Mouse (Mus musculus) cerebellum, postnatal 25 days (tissue): ENCODE measurements at regions not wholly inside any gene's neighbourhood (a gene's known extent, or its start where the extent isn't known, plus 50 kb on each side); places are given as distances from the start of the nearest gene placed in this dataset.

Source experiments
- DNase-seq, 2 experiments: peaks; one replicate each; pipeline ENCODE4 v3.0.0; 2021; ENCODE audit warnings: mixed read lengths in 2 of 2

DNA sequence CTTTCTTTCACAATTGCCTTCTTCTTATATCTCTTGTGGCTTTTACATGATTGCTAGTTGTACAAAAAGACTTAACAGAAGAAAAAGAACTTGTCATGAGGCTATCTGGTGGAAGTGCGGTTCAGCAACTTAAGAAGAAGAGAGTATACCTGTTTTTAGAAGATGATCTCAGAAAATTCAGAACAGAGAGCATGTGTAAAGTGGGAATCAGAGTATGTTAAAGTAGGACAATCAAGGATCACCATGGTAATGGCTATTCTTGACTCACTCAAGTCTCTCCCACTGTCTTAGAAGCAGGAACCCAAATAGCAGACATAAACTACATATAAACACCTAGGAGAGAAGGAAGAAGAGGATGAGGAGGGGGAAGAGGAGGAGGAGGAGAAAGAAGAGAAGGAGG is 857.9 kb upstream of the Nr2f1 start:
- DNase-seq: no peak

DNA sequence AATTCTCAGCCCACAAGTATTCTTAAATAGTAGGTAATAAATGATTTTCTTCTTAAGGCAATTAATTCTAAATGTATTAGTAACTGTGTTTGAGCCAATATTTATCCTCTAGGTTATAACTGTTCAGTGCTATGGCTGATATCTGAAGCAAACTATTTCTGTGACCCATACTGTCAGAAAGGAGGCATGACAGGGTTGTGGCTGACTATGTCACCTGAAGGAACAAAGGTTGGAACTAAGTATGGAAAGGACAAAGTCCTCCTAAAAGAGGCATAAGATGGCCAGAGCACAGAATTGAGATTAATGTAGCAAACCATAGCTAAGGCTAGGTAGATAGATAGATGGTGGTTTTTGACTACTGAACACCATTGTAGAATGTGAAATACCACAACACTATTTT is 854.9 kb upstream of the Nr2f1 start:
- no peak for DNase-seq

DNA sequence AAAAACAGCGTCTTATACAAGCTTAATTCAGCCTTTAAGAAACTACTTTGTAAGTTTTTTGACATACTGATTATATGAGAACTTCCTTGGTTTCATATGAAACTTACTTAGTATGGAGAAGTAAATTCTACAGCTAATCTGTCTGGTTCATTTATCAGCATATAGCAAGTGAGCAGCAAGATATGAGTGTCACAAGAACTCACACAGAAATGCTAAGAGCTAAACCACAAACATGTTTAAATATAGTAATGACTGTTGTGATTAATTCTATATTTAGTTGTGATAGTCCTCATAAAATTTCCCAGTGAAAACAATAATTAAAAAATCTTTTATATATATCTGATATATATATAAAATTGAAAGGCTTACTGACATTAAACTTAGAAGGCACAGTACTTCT is 853.9 kb upstream of the Nr2f1 start:
- DNase-seq: no peak

DNA sequence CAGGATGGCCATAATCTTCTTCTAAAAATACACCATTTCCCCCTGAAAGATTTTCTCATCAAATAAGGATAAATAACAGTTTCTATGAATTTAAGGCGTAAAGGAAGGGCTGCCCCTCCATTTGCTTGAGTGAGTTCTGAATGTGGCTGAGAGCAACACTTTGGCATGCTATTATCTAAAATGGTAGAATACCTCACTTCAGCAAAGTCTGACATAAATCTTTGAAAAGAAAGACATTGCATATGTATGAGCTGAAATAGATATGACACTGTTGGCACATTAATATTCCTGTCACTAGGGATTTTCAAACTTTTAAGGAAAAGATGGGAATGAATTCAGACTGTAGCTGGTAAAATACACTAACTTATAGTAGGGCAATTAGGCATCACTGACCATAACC is 847.7 kb upstream of the Nr2f1 start:
- DNase-seq: no peak

DNA sequence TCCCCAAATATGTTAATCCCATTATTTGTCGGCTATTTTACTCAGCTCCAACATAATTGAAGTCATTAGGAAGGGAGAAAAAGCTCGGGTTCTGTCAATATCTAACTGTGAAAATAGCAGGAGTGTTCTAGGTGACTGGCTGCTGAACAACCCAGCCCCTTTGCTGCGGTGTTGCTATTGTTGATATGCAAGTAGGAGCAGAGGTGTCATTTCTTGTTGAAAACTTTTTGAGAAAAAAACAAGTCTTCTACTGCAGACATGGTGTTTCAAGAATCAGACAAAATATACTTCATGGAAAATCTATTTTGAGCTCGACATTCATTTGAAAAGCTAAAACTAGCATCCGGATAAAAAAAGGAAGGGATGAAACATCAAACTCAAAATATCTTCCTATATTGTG is 845.1 kb upstream of the Nr2f1 start:
- DNase-seq: no peak

DNA sequence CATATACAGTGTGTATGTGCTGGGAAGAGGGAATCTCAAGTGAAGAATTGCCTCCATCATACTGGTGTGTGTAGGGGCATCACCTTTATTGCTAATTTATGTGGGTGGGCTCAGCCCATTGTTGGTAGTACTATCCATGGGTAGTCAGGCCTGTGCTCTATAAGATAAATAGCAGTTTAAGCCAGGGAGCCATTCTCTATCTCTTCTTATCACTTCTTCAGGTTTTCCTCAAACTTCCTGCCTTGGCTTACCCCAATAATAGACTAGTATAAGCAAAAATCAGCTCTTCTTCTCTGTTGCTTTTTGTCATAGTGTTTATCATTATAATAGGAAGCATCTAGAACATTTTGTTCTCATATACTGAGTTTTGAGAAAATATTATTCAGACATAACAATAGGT is 838.3 kb upstream of the Nr2f1 start:
- DNase-seq: no peak

DNA sequence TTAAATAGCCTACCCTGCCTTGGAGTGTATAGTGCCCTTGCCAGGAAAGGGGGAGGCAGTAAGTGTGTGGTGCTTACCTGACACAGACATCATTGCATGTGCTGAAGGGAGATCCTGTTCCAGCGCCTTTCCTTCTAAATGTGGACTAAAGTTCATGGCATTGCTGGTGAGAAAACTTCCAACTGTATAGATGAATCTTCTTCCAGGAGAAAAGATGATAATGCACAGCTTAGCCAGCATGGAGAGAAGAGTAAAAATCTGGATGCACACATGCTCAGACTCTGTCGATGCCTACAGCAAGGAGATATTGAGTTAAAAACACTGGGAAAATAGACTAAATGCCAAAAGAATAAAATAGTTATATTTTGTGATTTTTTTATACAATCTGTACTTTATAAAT is 835.7 kb upstream of the Nr2f1 start:
- no peak for DNase-seq

DNA sequence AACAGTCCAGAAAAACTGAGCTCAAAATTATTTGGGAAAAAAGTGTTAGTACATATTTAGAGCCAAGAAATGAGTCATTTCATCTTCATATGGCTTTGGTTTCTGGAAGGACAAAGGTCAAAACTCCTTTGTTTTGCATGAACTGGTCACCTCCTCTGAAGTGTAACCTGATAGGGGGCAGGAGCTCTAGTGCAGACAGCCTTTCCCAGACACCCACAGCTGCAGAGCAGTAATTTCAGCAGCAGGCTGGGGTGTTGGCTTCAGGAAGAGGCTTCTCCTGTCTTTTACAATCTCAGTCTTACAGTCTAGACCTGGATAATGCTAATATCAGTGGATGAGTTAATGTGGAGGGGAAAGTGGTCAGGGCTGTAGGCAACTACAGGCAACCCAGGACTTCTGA is 830.4 kb upstream of the Nr2f1 start:
- DNase-seq: no peak

DNA sequence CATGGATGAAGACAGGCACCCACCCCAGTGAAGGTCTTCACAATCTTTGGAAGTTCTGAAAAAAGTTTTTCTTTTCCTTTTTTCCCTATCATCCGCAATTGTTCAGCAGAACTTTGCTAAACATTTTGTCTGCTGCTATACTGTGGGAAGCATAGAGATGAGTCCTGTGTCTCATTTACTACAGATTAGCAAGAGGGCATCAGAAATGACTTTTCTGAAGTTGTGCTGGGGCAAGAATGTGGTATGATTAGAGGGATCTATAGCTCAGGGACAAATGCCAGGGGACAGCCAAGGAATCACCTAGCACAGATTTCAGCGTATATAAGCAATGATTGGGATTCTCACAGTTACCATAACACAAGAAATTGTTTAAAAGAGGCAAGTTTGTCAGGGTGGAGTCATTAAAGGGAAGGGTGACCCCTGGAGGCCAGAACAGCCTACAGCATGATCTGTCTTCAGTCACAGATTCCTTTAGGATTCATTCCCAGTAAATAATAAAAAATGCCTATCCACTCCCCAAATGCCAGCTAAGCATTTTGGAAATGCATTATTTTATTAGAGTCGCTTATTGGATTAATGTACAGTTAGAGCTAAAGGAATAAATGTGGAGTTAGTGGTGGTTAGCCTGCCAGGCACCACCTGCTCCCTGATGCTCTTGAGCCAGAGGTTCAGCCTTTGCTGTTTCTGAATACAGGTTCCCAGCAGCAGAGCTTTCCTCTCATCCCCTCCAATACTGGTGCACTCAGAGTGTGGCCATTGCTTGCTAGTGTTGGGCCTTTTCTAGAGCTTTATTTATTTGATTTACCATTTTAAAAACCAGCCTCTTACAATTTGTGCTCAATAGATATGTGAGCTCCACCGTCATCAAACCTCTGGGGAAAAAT is 828.6 kb upstream of the Nr2f1 start:
- peak; percentile 10 to 37 for DNase-seq

DNA sequence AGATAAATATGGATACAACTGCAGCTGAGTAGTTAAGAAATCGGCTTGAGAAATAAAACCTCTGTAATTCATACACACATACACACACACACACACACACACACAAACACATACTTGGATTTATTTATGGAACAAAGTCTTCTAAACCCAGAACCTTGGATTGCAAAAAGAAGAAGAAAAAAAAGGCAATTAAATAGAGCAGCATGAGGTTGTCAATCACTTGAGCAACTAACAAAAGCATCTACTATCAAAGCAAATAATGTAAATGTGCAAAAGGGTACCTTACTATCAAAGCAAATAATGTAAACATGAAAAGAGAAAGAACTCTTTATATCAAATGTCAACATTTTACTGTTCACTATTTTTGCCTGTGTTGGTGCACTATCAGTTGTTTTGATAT is 826.1 kb upstream of the Nr2f1 start:
- no peak for DNase-seq

DNA sequence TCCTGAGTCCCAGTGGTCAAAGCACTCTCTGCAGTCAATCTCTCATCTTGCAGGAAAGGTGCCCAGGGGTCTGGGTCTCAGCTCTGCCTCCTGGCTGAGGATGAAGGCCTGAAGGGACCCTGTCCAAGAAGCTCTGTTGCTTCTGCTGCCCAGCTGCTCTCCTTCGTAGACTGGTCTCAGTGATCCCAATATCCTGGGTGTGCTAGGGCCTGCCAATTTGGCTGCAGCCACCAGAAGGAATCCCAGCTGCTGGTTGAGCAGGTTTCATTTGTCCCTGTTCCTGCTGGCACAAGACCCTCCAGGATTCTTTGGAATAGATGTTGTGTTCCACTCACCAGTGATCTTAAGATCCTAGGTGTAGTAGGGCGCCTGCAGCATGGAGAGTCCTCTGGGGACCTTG is 818.5 kb upstream of the Nr2f1 start:
- DNase-seq: no peak

DNA sequence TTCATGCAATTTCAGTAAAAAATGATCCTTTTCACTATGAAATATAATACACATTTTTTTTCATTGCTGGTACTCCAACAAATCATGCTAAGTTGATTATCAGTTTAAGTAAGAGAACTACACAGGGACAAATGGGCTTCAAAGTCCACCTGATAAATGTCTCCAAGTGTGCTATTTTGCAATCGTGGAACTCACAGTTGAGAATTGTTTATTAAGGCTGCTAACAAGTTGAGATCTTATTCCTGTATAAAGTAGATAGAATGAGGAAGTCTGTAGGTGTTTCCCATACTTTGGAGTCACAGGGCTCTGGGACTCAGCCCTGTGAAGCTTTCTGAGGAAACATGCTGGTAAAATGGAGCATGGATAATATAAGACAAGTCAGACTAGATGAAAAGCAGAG is 803.8 kb upstream of the Nr2f1 start:
- no peak for DNase-seq

DNA sequence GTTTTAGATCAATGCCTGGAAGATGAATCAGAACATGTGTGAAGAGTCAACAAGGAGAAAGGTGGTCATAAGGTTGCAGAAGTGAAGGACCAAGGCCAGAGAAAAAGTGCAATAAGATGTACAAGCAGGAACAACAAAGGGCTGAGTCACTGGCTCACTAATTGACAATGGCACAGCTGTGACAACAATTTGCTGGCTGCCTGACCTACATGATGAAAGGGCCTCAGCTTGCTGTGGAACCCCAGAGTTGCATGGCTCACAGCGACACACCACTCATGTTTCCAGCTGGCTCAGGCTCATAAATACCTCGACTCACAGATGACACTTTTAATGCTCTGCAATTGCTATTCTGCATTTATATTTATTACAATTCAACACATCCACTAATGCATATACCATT is 799.3 kb upstream of the Nr2f1 start:
- DNase-seq: no peak

DNA sequence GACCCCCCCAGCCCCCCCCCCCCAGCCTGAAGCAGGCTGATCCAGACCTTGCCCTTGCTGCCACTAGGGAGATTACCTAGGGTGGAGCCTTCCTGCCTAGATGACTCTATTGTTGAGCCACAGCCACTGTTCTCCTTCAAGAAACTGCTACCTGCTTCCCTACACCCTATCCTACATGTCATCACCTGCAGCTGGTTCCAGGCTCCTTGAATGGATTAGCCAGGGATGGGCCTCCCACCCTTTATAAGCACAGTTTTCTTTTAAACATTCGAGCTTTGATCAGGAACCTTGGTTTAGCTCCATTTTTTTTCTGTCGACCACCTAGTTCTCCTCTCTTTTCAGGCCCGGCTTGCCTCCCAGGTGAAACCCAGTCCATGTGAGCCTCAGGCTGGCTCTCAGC is 792.8 kb upstream of the Nr2f1 start:
- DNase-seq: no peak

DNA sequence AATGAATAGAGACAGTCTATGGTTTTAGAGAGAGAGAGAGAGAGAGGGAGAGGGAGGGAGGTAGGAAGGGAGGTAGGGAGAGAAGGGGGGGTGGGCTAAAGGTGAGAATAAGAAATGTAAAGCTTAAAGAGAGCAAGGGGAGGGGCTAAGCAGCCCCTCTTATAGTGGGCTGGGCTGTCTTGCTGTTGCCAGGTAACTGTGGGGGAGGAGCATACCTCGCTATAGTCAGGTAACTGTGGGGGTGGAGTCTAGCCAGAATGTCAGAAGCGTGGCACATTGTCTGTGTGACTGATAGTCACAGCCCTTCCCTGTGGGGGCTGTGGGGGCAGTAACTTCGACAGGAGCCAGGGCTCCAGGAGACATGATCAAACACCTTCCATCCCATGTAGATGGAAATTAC is 786.4 kb upstream of the Nr2f1 start:
- no peak for DNase-seq

DNA sequence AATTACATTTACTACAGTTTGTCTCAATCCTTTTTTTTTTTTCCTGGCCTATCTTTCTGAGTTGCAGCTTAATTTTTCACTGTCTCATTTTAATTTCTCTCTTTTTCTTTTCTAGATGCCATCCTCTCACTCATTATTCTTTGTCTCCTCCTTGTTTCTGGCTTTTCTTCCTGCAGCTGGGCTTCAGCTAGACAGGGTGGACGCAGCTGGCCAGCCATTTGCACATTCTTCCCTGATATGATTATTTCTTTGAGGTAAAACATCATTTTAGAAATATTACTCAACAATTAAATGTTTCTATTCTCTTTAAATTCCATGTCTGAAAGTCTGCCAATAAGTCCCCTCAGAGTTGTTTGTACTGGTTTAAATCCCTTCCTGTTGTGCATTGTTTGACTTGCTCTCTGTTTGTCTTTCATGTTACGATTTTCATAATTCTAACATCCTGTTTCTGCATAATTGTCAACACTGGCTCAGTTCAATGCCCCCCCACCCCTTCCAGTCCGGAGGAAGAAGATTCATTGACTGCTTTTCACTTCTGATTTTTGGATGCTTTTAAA is 777.7 kb upstream of the Nr2f1 start:
- DNase-seq: no peak

DNA sequence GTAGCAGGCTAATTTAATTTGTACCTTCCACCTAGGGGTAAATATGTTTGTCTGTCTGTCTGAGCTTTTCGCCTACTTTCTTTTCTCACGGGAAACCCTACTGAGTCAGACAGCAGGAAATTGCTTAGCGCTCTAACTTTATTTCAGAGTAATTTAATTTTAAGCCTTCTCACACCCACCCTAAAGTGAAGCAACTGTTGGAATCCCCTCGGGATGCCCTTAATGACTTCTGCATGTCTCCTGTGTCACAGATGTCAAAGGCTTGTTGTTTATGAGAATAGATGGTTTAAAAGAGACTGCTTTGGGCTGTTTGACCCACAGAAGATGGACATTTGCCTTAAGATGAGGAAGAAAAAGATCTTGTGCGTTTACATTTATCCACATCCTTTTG is 738.8 kb upstream of the Nr2f1 start:
- DNase-seq: no peak

DNA sequence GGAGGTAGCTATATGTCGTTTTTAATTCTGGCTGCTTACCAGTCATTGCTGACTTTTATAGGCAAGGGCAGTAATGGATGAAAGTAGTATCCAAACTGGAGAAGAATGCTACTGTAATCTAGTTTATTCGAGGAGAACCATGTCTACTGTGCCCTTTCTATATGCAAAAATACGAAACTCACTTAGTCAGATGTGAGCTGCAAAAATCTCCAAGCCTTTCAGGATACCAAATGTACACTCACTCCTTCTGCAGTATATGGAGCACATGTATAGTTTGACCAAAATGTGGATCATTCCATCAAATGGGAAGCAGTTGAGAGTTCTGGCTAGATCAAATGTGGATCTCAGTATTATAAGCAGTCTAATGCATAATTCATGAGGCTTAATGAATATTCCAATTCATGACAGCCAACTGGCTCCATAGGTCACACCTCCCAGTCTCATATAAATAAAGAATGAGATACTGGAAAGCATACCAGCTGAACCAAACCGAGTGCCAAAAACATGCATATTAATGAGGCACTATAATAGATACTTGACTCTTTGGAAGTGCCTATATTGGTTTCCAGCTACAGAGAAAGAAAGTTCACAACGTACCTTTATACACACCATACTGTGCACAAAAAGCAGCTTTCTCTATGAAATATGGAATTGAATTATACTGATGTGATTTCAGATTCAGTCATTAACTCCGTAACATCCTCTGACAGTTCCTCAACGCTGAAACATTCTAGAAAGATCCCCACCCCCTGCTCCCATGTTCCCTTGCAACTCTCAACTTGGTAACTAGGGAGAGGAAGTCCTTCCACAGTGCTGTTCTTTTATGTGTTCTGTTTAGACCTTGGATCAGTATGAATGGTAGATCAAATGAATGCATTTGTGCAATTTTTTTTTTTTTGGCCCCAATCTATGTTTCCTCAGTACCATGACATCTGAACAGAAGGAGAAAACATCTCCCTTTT is 738.1 kb upstream of the Nr2f1 start:
- DNase-seq: no peak

DNA sequence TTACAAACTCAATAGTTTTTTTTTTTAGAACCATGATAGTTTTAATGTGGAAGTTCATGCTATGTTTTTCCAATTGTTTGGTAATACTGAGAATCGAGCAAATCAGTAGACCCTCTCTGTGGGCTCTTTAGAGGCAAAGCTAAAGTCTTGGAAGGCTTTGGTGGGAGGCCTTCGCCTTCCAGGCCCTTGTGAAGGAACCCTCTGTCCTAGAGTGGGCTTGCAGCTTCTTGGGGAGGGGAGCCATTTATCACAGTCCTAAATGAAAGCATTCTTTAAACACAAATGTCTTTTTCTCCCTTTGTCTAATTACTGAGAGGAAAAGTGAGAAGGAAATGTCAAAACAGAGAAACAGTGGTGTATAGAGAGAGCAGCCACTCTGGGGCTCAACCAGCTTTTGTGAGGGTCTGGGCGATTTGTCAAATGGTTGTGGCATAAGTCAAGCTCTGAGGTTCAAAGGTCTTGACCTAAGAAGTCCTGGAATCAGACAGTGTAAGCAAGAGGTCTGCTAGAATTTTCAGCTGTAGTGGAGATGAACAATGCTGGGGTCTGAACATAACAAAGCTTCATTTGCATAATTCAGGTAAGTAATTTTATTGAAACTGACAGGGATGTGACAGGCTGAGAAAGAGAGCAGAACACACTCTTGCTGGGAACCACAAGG is 736.6 kb upstream of the Nr2f1 start:
- no peak for DNase-seq

DNA sequence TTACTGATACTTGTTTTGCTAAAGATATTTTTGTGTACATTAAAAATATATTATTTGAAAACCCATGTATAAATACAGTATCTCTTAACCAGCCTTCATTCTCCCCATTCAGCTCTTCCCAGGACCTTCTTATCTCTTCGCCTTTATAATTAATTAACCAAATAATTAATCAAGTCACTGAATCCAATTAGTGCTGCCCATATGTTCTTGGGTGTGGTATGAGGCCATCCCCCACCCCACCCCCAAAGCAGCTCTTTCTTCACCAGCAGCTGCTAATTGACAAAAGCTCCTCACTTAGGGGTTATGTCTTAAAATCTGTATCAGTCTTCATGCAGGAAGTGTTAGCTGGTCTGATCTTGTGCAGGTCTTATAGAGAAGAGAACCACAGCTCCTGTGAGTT is 728.8 kb upstream of the Nr2f1 start:
- DNase-seq: no peak

DNA sequence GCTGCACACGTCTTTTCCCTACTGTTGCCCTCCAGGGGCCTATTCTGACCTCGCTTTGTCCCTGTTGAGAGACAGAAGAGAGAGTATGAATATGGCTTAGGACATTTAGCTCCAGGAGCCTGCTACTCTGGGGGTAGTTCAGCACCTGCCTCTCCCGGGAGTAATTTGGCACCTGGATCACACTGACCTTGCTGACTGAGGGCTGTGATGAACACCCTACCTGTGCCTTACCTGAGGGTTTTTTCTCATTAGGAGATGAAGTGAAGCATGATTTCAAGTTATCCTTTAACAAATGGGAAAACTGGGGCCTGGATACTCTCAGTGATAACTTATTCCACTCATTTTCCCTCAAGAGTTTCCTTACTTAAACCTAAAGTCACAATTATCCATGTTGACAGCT is 721.2 kb upstream of the Nr2f1 start:
- no peak for DNase-seq

DNA sequence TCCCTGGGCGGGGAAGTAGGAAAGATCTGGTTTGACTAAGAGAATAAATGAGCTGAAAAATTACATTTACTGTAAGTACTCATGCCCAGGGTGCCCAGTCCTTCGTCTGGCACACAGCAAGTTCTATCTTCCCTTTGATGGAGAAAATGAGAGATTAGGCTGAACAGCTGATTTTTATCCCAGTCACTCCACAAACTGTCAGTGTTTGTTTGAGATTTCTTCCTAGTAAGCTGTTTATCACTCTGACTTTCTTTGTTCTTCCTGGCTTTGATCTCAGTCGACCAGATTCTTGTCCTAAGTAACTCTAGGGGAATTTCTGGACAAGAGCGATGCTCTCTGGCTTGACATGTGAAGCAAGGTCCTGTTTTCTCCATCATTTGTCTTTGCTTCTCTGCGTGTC is 710.3 kb upstream of the Nr2f1 start:
- DNase-seq: no peak

DNA sequence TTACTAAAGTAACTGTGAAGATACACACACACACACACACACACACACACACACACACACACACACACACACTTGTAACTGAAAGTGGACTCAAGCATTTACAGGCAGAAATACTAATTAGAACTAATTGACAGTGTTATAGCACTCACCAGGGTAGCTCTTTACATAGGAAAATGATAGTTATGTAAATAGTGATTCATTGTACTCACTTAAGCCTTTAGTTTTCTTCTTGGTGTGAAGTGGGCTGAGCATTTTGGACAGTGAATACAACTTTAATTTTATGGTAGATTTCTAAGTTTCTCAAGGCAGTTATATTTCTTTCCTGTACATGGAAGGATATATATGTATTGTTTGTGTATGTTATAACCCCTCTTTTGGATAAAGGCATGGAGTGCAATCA is 704.5 kb upstream of the Nr2f1 start:
- DNase-seq: no peak
